Mouse (Mus musculus) cerebellum, postnatal 10 days (tissue): ENCODE measurements at regions not wholly inside any gene's neighbourhood (a gene's known extent, or its start where the extent isn't known, plus 50 kb on each side); places are given as distances from the start of the nearest gene placed in this dataset.
"Not testable (repeated sequence)": the region's sequence is repeated elsewhere in the genome, so short reads cannot be mapped to it uniquely, and the experiment has no call there.

Source experiments
- DNase-seq, 2 experiments: peaks; one replicate each; pipeline ENCODE4 v3.0.0; 2021; ENCODE audit warnings: mixed read lengths in 2 of 2

GRCm38 (mm10) chrX:79760887-79761286 is 89.7 kb upstream of the Mageb16 start:
- DNase-seq: peak; percentile 2 to 21

- not testable (repeated sequence) for DNase-seq
These were observed 87.4 kb upstream of the Mageb16 start for GRCm38 (mm10) chrX:79758596-79758995.
